Mouse (Mus musculus): Measurements from ENCODE around the gene Mgat5.

The Mgat5 gene

DNA sequence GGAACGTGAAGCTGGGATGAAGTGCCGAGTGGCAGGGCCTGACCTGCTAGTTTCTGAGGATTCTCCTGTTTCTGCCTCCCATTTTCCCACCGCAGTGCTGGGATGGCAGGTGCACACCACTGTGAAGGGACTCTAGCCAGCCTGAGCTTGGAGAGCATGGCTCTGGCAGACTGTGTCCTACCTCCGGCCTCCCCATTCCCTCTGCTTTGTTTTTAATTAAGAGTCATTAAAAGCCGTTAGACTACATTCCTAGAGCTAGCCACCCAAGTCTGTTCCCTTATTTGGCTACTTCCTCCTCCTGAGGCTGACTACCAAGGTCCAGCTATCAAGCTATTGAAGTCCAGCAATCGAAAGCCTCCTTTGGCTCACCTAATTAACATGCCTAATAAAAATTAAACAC, 56.2 kb downstream of the Mgat5 start:
- DNase-seq (ENCODE audit: low read depth) = no peak

DNA sequence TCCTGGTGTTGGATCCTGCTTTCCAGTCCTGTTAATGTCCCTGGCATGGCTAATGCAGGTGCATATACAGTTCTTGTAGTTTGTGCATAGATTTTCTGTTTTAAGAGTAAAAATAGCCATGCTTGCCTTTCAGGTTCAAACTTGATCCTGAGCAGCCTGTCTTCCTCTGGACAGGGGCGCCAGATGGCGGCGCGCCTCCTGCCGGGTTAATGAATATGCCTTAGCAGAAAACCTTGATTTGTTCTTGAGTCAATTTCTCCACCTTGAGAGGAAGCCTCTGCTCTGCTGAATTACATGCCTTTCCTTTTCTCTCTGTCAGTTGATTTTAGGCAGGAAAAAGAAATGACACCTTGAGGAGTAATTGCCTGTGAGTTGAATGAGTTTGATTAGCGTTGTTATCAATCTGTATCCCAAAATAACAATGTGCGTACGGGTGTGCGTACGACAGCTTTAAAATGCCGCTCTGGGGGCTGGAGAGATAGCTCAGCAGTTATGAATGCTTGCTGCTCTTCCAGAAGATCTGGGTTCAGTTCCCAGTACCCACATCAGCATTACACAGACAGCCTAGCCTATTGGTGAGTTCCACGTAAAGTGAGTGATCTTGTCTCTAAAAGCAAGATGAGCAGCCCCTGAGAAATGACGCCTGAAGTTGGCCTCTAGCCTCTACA, 57.5 kb downstream of the Mgat5 start:
- no peak for DNase-seq (ENCODE audit: low read depth)

DNA sequence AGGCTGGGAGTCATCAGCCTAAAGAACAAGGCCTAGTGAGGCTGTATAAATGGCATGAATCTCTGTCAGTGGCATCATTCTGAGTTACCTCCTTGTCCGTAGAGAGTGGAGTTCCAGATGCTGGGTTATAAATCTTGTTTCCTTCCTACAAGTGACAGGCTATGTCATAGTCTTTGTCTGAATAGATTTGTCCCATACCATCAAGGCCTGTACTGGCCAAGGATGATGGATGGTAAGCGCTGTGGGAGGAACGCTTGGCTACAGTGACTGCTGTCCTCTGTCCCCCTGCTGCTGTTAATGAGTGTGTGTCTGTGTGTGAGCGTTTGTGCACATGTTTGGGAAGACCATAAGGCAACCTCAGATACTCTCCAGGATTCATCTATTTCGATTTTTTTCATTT, 63.2 kb downstream of the Mgat5 start:
- DNase-seq (ENCODE audit: low read depth) = no peak

DNA sequence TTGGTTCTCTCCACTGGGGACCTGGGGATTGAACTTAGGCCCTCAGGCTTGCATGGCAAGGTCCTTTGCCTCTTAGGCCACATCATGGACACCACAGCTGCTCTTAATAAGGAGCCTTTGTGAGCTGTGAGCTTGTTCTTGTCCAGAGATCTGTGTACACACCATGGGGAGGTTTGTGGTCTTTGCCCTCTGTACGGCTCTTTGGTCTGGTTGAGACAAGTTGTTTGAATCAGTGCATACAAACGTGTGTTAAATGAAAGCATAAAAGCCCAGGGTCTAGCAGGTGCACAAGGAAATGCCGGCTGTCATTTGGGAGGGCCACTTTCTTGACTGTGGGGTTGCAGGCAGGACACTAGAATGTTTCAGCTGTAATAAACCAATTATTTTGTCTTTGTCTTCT, 64.5 kb downstream of the Mgat5 start:
- DNase-seq (ENCODE audit: low read depth) = no peak

DNA sequence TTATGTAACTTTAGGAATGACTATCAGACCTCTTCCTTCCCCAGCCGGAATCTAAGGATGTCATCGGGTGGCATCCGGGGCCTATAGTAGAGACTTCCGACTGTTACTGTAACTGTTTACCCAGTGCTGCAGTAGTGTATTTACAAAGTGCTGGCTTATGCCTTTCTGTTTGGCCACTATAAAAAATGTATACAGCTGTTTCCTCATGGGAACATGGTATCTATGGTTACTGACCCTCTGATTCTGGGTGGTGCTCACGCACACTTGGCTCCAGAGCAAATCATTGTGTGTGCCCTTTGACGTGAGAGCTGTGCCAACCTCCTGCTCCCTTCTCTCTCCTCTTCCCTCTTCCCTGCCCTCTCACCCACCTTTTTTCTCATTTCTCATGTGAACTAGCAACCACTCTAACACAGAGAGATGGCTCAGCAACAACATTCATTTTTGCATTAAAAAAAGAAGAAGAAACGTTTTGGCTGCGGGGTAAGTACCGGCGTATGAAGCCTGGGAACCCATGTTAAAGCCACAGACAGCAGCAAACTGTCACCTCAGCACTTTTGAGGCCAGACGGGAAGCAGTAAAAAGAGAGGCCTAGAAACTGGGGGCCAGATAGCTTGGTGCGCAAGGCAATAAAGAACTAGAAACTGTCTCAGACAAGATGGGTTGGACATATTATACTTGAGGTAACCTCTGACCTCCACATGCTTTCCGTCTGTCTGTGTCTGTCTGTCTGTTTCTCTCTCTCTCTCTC, 65.6 kb downstream of the Mgat5 start:
- DNase-seq (ENCODE audit: low read depth) = peak; percentile 14

DNA sequence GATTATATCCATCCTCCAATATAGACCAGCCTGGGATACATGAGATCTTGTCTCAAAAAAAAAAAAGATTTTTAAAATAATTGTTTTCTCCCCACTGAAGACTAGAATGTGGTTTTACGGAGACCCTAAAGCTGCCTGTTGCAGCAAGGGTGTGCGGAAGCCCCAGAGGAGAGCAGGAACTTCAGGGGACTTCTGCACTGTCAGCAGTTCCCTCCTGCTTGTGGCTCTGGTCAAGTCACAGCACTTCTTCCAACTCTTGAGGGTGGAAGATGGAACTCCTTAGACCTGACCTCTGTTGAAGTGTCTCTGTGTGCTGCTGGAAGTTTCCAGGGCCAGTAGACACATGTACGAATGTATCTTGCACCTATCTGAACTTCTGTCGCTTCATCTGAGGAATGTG, 66.3 kb downstream of the Mgat5 start:
- DNase-seq (ENCODE audit: low read depth) = no peak

DNA sequence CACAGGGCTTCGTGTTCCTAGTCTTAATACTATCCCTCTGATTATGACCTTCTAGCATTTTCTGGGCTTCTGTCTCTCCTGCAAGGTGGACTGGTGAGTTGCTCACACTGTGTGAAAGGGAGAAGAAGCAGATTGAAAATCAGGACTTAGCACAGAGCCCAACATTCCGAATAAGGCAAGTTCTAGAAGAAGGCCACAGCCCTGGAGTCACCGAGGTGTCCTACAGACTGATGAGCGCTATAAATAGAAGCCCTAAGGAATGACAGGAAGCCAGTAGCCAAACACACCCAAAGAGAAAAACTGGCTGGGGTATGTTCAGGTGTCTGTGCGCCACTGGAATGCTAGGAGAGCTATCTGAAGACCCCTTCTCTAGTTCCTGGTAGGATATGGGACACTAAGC, 68.5 kb downstream of the Mgat5 start:
- DNase-seq (ENCODE audit: low read depth) = no peak

DNA sequence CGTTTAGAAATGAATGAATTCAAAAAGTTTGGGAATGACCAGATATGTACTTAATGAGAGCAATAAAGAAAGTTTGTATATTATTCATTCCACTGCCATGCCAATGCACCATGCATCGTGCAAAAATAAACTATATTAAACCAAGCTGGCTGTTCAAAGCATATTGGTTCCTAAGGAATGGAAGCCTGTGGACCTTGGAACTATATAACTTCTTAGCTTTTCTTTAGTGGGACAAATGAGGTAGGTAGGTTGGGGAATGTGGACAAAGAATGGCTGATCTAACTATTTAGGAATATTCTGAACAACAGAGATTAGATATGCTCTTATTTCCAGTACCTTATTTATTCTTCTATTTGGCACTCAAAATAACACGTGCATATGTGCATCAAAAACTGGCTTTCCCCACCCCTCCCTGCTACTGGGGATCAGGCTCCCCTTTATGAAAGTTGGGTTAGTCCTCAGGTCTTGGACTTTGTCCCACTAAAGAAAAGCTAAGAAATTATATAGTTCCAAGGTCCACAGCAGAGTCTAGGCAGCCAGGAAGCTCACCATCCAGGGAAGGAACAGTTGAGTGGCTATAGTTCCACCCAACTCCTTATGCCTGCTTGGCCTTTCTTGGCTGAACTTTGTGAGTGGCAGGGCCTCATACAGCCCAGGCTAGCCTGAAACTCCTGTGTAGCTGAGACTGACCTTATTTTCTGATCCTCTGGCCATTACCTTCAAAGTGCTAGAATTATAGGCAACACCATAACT, 70.9 kb downstream of the Mgat5 start:
- no peak for DNase-seq (ENCODE audit: low read depth)

DNA sequence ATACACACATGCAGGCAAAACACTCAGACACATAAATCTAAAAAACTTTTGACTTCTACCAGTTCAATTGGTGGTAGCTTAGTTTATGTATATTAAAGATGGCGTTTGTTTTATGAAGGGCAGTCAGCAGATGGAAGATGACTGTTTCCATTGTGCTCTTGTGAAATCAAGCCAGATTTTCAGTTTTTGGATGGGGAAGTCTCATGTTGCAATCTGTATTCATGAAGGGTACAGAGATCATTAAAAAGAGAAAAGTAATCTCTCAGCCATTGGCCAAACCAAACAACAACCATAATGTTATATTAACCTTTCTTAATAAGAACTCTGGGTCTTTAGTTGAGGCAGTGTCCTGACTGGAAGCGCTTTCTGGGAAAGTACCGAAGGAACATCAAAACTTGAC, 73.3 kb downstream of the Mgat5 start:
- no peak for DNase-seq (ENCODE audit: low read depth)

DNA sequence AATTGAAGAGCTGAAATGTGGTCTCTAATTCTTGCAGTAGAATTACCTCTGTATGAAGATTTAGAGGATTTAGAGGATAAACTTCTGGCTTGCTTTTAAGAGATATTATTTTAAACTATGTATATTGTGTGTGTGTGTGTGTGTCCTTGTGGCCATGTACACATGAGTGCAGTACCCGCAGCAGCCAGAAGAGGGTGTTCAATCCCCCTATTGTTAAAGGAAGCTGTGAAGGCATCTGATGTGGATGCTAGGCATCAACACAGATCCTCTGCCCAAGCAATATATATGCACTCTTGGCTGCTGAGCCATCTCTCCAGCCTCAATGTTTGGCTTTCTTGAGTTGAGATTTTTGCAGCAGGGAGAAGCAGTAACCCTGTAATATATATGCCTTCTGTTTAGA, 75.4 kb downstream of the Mgat5 start:
- DNase-seq (ENCODE audit: low read depth) = peak; percentile 47

DNA sequence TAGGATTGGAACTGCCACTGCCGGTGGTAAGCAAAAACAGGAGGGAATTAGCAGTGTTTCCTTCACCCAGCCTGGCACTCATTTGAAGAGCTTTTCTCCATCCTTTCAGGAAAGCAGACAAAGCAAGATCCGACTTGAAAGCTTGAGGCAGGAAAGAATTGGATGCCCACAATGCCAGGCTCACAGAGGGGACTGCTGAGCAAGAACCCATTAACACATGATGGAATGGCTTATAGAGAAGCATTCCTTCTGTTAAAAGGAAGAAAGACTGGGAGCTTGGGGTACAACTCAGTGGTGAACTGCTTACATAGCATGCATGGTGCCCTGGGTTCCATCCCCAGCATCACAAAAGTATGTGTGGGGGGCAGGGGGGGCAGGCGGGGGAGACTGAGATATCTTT, 80.2 kb downstream of the Mgat5 start:
- no peak for DNase-seq (ENCODE audit: low read depth)

DNA sequence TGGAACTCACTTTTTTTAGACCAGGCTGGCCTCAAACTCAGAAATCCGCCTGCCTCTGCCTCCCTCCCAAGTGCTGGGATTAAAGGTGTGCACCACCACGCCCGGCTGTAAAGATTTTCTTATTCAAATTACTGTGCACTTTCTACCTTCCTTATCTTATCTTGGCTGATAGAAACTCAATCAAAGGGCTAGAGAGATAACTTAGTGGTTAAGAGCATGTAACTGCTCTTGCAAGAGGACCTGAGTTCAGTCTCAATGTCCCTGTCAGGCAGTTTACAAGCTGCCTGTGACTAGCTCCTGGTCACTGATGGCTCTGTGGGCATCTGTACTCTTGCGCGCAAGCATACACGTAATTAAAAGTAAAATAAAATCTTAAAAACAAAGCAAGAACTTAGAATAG, 82.7 kb downstream of the Mgat5 start:
- no peak for DNase-seq (ENCODE audit: low read depth)

DNA sequence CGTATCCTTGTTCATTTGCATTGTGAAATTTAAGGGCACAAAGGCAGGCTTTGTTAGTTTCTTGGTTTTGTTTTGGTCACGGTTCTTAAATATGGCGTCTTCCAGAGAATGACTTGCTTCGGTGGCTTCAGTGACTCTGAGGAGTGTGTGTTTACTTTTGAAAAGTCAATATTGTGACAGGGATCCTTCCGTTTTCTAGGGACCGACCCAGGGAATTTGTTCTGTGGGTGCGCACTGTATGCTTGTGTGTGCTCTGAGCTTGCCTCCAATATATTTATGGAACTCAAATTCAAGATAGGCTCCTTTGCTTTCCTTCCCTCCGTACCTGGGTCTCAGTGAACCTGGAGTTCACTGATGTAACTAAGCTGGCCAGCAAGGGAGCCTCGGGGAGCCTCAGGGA, 86.1 kb downstream of the Mgat5 start:
- no peak for DNase-seq (ENCODE audit: low read depth)

DNA sequence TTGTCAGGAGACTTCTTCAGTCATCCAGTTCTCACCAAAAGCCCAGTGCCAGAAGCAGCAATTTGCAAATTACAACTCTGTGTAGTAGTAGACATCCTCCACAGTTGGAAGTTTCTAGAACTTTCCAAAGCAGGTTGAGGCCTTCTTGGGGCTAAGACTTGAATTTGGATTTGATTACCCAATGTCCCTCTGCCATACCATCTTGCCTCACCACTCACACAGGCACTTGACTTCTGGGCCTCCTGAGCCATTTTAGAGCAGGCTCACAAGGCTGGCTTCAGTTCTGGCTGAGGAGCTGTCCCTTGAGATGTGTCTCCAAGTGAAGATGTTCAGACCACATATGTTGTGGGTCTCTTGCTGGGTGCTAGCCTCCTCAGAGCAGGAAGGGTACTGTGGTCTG, 86.9 kb downstream of the Mgat5 start:
- no peak for DNase-seq (ENCODE audit: low read depth)

DNA sequence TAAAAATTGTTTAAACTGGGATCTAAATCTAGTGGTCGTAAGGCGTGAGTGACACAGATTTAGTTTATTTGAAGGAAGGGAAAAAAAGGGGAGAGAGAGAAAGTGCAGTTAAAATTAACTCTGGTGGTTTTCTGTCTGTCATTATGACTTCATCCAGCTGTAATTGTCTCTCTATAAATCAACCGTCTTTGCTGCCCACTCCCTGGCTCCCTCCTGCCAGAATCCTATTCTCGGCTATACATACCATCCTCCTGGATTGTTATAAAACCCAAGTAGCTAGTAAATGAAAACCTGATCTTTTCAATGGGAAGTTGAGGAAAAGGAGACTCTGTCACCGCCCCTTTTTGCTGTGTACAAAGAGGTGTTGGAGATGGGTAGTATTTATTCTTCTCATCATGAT, 88.5 kb downstream of the Mgat5 start:
- DNase-seq (ENCODE audit: low read depth) = no peak

DNA sequence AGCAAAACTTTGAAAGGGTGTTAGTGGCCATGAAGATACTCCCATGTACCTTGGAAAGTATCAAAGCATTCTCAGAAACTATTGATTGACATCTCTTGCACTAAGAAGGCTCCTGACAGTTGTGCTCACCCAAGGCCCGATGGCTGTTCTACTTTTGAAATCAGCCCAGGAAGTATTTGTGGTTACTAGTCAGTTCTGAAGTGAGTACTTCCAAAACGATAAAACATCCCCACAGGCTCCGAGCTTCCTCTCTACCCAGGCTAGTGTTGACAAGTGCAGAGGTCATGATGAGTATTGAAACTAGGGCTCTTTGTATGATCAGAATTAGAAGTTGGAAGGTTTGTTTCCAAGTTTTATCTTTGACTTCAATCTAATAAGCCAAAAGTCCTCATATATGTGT, 92.0 kb downstream of the Mgat5 start:
- peak; percentile 68 for DNase-seq (ENCODE audit: low read depth)

DNA sequence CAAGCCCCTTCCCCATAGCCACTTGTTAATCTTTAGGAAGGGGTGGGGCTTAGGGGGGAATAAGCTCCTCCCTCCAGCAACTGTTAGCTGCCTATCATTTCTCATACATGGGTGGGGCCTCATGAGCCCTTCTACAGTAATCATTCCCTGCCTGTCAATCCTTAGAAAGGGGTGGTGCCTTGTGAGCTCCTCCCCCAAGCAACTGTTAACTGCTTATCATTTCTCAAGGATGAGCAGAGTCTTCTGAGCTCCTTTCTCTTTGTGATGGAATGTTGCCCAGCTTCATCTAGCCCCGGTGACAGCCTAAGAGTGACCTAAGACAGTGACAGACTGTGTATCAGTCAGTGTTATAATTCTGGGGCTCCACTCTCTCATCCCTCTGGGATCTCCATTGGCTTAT, 95.0 kb downstream of the Mgat5 start:
- DNase-seq (ENCODE audit: low read depth) = no peak

DNA sequence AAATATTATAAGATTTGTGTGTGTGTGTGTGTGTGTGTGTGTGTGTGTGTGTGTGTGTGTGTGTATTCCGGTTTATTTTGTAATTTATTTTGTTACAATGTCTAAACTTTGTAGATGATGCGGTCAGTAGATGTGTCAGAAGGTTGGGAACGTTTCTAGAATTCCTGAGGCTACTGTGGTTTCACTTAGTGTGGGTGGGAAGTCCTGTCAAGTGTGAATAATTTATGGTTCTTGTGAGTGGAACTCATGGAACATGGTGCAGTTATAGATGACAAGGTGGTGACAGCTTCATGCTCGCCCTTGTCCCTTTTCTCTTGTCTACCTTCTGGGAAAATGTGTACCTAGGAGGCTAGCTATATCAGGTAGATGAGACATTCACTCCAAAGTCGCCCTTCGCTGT, 96.2 kb downstream of the Mgat5 start:
- DNase-seq (ENCODE audit: low read depth) = no peak

DNA sequence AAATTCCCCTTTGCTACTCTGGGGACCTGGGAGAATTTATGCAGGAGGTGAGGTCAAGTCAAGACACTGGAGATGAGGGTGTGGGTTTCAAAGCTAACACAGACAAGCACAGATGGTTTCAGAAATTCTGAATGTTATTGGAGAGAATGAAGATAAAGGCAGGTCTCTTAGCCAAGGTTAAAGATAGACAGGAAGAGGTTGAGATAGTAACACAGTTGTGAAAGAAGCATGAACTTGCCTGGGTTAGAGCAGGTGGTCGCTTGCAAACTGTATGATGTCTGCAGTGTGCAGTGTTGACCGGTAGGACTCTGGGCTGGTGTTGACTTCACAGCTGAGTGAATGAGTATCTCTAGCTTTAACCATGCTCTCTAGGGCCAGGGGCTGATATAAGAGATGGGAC, 97.8 kb downstream of the Mgat5 start:
- no peak for DNase-seq (ENCODE audit: low read depth)

DNA sequence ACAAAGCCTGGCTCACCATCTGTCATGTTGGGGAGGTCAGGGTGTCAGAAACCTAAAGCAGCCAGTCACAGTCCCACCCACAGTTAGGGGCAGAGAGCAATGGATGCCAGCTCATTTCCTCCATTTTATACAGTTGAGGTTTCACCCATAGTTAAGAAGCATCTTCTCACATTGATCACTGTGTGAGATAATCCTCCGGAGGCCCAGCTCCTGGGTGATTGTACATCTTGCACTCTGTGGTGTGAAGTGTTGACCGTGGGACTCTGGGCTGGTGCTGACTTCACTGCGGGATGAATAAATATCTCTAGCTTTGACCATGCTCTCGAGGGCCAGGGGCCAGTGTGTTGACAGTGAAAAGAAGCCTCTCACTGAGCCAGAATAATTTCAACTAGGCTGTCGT, 99.0 kb downstream of the Mgat5 start:
- DNase-seq (ENCODE audit: low read depth) = no peak

DNA sequence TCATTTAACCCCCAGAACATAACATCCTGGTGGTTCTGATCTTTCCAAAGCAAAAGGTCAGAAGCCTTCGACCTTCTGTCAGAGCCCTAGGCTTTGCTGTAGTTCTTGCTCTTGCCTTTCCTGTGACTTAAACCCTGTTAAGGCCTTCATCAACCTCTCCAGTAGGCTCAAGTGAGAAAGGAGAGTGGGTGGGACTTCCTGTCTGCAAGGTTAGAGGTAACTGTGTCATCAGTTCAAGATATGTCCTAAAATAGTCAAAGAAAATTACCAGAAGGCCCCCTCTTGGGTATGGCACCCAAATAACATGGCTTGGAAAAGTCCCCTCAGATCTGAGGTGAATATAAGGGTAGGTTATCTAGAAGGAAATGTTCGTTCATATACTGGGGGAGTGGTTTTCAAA, 99.5 kb downstream of the Mgat5 start:
- DNase-seq (ENCODE audit: low read depth) = peak; percentile 43

DNA sequence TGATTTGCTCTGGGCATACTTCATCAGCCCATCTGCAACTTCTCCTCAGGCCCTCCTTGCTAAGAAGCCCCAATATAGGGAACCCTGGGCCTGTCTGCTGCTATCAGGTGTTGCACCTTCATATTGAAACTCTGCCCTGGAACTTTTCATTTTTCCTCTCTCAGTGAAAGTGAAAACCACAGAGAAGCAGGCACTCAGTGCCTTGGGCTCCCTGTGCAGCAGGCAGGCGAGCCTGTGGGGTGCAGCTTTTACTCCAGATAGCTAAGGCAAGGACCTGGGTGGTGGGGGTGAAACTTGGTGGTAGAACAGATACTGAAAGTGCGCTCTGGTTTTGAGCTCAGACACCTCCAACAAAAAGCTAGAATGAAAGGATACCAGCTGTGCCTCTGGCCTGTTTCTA, 100.8 kb downstream of the Mgat5 start:
- no peak for DNase-seq (ENCODE audit: low read depth)

DNA sequence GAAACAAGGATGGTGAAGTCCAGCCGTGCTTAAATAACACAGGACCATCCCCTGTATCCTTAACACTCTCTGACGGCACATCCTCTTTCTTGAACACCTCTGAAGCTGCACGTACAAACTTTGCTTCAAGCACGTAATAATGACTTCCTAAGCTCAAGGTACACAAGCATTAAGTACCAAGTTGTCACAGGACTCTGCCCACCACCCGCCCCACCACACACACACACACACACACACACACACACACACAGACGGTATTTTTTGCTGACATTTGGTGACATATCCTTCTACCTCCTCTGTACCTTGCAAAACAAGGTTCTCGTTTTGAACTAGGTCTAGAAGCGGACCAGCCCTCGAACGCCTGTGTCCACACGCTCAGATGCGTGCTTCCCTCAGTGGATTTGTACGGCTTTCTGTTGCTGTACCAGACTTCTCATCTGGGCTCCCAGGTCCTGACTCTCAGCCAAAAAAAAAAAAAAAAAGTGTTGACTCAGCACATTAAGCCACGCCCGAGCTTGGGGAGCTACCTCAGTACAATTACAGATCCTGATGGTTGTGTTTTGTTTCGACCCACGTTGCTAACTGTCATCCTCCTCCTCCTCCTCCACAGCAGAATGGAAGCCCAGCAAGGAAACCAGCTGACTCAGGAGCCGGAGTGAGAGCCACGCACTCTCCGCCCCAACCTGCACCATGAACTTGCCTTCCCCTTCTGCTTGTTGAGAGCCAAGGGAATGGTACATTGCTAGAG, 101.4 kb downstream of the Mgat5 start:
- DNase-seq (ENCODE audit: low read depth) = peak; percentile 68

Measured in naive thymus-derived CD4-positive, alpha-beta T cell, adult 2 months (primary cell).